Mouse (Mus musculus): ENCODE measurements around the gene Ppp1r3f.

Ppp1r3f gene

DNA sequence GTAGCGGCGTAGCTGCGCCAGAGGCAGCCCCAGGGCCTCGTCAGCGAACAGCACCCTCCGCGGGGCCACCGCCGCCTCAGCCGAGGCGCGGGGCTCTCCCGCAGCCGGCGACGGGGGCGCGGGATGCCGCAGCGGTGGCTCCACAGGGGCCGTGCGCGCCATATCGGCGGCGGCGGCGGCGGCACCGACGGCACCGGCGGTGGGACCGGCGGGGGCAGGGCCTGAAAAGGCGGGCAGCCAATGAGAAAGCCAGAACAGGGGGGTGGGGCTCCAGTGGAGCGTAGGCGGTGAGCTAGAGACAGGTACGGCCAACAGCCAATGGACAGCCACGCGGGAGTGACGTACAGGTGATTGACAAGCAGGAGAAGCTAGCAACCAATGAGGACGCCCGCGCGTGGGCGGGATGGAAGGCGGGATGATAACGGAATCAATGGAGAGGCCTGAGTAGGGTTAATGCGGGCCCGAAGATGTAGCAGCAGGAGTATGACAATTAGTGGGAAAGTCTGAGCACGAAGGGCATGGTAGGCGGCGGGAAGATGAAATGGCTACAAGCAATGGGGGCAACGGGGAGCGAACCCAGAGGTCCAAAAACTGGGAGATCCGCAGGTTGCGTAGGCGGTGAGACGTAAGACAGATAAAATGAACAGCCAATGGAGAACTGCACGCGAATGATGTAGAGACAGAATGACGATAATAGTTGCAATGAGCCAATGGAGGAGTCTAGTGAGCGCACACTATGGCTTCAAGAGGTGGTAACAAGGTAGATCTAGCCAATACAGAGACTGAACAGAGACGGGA is at the start of gene Ppp1r3f:
TSS of gene Ppp1r3f (minus strand) at position 197 of the 798 bp plus-strand sequence.
- peak; percentile 89 for DNase-seq (ENCODE audit: low spot score)

DNA sequence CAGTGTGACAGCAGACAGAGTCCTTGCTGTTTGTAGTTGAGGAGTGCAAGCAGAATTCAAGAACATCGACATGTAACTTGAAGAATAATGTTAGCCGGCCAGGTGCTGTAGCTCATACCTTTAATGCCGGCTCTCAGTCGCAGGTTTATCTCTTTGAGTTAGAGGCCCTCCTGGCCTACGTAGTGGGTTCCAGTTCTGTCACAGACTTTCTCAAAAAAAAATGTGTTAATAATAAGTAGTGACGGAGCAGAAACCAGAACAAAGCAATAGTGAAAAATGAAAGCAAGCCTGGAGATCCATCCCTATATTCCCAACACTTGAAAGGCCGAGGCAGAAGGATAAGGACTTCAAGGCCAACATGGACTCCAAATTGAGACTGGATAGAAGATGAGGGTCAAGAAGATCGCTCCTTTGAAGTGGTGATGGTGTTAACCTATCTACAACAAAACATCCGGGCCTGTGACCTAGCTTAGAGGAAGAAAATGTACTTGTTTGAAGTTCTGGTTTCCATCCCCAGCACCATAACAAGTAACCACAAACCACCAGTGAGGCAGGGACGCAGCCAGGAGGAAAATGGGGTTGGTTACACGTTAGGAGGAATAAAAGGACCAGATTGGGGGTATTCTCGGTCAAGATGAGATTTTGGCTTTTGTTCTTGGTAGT is 43.9 kb upstream of the Ppp1r3f start:
- DNase-seq (ENCODE audit: low spot score): no peak

DNA sequence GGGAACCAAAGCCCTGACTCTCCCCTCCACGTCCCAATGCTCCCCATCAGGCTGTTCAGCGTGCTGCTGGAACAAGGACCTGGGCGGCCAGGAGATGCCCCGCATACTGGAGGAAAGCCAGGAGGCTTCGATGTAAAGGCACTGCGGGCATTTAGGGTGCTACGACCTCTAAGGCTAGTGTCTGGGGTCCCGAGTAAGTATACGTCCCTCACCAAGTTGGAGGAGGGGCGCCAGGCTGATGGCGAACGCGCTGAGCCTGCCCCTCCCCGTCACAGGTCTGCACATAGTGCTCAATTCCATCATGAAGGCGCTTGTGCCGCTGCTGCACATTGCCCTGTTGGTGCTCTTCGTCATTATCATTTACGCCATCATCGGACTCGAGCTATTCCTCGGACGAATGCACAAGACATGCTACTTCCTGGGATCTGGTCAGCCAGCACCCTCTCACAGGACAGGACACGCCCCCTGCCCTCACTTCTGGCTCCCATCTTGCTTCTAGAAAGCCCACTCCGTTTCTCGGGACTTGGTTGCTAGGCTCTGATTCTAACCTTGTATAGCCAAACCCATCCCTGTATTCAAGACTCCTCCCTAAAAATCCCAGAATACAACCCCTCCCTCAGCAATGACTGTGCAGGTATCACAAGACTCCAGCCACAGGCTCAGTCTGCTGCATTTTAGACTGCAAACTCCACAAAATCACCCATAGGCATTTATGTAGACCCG is 36.6 kb upstream of the Ppp1r3f start:
- peak; percentile 38 for DNase-seq (ENCODE audit: low spot score)

DNA sequence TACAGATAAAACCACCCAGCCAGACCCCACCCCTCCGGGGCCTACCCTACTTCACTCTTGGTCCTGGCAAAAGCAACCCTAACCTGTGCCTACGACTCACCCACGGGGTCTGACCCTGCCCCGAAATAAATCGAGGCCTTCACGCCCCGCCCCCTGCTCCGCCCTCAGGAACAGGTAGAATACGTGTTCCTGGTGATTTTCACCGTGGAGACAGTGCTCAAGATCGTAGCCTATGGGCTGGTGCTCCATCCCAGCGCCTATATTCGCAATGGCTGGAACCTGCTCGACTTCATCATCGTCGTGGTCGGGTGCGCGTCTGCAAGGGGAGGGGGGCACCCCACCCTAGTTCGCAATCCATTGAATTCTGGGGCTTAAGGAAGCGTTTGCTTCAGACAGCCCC is 36.0 kb upstream of the Ppp1r3f start:
- DNase-seq (ENCODE audit: low spot score): no peak

DNA sequence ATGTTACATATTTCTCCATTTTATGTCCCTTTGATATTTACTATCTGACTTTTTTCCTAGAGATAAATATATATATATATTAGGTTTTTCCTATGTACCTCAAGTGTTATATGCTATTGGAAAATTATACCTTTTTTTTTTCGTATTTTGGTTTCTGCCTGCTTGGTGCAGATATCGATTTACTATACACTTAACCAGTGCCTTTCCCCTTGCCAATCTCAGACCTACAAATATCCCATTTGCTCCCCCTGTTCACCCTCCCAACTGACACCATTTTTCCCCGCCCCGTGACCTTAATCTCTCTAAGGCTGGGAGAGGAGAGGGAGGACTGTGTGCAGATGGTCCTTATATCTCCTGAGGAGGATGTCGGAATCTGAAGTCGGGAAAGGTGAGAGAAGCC is 32.7 kb upstream of the Ppp1r3f start, which contains the start of gene Cacna1f:
TSS of gene Cacna1f (plus strand) at position 301 of the 400 bp plus-strand sequence.
- no peak for DNase-seq (ENCODE audit: low spot score)

DNA sequence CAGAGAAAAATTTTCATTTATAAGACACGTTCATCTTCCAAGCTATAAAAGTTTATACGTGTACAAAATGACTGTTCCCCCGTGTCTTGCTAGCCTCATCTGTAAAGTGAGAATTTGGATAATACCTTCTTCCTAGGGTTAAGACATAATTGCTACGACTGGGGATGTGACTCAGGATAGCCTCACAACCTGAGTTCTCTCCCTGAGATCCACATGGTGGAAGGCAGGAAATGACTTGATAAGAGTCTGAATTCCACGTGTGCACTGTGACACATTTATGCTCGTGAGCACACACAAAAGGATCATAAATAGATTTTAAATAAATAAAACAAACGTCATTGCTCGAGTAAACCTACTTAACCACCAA is 31.5 kb upstream of the Ppp1r3f start:
- DNase-seq (ENCODE audit: low spot score): no peak

DNA sequence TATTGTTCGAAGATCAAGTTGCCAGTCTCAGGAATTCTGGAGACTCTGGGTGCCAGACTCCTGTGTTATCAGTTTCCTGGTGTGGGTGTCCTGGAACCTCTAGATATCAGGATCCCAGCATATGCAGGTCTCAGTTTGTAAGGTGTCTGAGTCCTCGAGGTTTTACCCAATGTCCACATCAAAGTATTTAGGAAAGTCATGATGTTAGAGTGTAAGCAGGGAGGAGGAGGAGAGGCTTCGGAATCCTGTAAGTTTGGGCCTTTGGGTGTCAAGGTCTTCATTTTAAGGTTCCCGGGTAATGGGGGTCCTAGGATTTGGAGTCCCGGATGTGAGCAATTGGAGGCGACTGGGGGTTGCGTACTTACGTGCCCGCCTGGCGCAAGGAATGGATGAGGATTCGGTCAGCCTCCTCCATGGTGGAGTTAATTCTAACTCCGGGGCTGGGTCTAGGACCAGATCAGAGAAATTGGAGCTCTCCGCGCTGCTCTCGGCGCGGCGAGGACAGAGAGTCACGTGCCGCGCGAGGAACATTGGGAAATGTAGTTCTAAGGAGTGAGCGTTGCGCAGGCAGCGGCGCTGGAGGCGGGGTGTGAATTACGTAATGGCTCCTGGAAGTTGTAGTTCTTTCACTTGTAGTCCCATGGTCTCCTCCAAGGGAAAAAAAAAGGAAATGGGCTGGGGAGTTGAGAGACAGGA is 30.9 kb upstream of the Ppp1r3f start, which contains the start of gene Ccdc22:
TSS of gene Ccdc22 (minus strand) at position 639 of the 696 bp plus-strand sequence.
- DNase-seq (ENCODE audit: low spot score): peak; percentile 86

DNA sequence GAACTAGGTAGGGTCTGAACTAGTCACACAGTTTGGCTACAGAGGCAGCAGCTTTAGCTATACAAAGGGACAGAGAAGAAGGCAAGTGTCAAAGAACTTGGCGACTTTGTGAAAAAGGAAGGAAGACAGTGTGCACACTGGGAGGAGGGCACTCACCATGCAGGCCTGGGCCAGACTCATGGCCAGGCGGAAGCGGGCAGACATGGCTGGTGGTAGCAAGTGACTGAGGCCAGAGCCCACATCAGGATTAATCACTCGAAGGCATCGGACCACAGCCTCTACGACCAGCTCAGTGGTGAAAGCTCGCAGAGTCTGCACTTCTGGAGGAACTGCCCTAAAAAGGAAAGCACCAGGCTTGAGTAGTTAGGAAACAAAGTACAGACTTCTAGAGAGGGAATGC is 29.9 kb upstream of the Ppp1r3f start:
- no peak for DNase-seq (ENCODE audit: low spot score)

DNA sequence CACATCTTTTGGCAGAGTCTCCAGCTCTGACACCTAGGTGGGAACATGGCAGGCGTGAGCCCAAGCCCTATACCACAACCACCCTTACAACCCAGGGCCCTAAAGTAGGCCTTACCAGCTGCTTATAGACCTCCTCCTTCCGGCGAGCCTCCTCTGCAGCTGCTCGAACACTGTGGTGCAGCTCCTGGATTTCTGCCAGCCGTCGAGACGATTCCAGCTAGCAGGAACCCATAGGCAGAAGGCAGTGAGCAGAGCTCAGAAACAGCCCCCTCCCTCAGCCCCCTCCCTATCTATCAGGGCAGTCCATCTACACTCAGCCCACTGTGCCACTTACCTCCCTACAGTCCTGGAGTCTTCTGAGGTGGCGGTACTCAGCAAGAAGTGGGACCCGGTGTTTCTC is 21.3 kb upstream of the Ppp1r3f start:
- no peak for DNase-seq (ENCODE audit: low spot score)

DNA sequence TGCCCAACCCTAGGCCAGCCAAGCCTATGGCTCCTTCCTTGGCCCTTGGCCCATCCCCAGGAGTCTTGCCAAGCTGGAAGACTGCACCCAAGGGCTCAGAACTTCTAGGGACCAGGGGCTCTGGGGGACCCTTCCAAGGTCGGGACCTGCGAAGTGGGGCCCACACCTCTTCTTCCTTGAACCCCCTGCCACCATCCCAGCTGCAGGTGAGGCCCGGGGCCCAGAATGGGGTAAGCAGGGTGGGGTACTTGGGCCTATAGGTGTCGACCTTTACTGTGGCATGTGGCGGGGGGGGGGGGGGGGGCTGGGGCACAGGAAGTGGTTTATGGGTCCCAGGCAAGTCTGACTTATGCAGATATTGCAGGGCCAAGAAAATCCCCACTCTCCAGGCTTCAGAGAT is 12.3 kb upstream of the Ppp1r3f start:
- DNase-seq (ENCODE audit: low spot score): no peak

DNA sequence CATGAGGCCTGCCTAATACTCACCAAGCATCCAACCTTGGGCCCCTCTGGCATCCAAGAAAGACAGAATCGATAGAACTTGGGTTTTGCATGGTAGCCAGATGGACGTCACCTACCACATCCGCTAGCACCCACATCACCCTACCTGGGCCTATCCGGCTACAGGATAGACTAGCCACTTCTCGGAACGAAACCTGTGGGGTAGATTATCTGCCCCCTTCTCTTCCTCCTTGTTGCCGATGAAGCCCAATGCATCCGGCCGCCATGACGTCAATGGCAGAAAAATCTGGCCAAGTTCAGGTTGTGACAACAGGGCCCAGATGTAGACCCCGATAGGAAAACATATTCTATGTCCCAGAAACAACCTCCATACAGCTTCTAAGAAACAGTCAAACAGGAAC is 9.8 kb upstream of the Ppp1r3f start:
- no peak for DNase-seq (ENCODE audit: low spot score)

DNA sequence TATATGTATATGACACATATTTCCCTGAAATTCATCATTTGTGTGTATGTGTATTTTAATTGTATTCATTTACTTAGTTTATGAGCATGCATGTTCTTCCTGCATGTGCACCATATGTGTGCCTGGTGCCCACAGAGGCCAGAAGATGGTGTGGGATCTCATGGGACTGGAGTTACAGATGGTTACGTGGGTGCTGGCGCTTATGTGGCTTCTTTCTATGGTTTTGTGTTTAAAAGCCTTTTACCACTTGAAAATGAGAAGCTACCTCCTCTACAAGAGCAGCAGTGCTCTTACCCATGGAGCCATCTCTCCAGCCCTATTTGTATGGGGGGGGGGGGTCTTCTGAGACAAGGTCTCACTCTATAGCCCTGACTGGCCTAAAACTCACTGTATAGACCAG is 7.1 kb upstream of the Ppp1r3f start:
- DNase-seq (ENCODE audit: low spot score): no peak

DNA sequence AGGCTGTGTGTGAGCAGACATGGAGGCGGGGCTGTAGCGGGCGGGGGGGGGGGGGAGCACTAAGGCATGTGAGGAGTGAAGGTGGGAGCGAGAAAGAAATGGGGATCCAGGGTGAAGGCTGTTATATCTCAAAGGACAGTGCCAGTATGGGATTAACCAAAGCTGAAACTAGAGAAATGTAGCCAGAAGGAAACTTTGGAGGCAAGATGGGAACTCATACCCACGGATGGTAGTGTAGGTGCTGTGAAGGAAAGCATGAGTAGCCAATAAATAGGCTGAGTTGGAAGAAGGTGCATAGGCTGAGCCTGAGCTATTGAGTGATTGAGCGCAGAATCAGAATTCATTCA is 775 bp upstream of the Ppp1r3f start:
- no peak for DNase-seq (ENCODE audit: low spot score)

DNA sequence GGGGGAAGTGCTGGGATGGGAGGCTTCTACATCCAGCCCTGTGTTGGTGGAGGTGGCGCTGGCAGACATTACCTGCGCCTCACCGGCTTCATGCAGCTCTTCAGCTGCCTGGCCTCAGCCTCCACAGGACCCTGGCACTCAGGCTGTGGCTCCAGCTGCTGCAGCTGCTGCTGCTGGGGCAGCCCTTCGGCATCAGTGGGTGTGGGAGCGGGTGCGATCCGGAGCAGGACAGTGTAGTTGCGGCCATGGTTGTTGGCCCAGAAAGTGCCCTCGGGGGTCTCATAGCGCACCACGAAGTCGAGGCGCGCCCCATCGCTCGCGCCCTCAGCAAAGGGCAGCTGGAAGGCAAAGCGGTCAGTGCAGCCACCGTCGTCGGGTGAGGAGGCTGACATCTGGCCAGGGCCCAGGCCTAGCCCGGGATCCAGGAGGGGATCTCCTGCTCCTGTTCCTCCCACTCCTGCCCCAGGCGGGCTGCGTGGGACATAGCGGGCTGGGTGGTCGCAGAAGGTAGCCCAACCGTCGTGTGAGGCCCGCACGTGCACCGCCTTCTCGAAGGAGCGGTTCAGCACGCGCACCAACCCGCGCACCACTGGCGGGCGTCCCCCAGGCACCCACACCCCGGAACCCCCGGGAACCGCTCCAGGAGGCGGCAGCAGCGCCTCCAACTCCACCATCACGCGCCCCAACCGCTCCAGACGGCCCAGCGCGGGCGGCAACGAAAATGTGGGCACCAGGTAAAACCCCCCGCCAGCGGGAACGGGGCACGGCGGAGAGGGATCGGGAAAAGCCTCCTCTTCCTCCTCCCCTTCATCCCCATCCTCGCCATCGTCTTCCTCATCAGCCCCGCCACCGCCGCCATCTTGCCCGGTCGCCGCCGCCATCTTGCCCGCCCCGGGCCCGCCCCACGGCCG is 652 bp downstream of the Ppp1r3f start, which contains the start of gene Foxp3:
TSS of gene Foxp3 (plus strand) at position 469 of the 911 bp plus-strand sequence.
- DNase-seq (ENCODE audit: low spot score): peak; percentile 43

DNA sequence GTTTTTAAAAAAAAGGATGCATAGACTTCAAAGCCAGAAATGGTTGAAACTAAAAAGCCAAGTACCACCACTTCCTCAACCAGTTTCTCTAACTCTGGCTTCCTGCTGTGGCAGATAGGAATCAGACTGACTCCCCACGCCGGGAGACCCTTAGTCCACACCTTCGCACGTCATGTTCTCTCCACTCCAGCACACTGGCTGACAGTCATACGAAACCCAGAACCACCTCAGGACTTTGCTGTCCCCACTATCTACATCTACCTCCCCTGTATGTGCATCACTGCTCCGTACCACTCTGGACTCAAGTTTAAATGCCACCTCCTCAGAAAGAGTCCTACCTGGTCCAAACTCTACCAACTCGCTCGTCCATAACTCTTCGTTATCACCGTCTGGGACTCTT is 1.6 kb downstream of the Ppp1r3f start:
- DNase-seq (ENCODE audit: low spot score): no peak

DNA sequence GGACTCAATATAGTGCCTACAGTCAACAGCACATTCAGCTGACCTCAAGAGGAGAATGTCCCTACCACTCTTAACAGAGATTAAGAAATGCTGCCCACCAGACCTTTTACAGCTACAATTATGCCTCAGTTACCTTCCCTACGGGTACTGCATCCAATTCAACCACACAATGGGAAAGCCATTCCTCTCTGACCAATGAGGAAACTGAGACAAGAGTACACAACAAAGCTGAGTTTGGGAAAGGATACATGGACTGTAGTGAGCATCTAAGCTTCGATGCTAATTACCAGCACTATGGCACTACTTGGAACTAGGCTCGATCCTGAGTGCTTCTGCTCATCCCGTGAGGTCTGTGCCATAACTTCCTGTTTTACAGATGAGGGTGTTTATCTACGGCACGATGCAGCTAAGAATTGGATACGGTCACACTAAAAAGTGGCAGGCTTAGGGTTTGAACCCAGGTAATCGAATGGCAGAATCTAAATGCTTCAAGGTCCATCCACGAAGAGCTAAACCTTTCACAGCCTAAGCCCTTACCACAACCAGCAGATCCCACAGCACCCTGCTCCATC is 2.4 kb downstream of the Ppp1r3f start:
- no peak for DNase-seq (ENCODE audit: low spot score)

DNA sequence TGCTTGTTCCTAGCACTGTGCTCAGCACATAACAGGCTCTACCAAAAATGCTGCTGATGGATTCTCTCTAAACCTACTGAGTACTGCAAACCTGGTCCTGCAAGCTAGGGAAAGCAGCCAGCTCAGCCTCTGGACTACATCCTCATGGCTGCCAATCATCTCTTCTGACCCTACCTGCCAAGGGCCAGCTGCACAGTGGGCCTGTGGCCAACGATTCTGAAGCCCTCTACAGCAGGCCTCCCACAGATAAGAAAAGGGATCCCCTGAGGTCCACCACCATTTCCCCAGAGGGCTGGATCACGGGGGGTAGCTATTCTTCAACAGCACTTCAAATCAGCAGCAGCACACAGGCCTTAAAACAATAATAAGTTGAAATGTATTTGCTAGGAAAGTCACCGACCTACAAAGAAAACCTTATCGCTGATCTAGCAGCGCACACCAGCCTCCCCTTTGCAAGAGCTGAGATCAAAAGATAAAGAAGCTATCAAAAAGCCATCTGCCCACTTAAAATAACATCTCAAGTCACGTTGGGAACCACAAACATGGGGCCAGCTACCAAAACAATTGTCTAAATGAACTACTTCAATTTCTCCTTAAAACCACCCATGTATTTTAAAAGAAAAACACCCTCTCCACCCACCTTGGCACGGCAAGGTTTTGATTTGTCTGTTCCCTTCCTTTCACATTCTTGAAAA is 3.5 kb downstream of the Ppp1r3f start:
- no peak for DNase-seq (ENCODE audit: low spot score)

DNA sequence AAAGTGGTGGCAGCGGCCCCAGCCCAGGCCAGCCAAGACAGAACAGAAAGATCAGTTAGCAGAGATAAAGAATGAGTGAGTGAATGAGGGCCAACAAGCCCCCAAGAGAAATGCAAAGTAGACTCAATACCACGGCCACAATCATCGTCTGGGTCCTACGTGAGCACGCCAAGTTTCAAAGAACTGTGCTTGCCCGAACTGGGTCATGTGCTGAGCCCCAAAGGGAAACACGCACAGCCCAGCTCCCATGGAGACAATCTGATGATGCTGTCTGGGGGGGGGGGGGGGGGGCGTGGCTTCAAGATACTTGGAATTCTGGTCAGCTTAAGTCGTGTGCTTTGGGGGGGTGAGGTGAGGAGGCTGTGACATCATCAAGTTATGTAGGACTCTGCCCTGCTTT is 6.6 kb downstream of the Ppp1r3f start:
- DNase-seq (ENCODE audit: low spot score): no peak

DNA sequence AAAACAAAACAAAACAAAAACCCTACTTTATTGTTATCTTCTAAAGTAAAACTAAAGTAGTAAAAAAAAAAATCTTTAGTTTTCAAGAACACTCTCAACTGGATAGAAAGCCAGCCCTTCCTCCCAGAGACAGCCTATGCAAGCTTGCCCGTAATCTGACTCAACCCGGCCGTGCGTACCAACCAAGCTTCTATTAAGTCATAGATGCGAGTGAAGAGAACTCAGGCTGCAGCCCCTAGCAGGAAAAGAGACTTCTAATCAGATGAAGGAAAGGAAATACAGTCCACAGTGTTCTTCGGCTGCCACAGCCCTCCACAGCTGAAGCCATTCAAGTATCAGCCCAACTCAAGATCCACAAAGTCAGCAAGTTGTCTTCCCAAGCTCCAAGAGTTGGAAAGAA is 7.7 kb downstream of the Ppp1r3f start:
- no peak for DNase-seq (ENCODE audit: low spot score)

DNA sequence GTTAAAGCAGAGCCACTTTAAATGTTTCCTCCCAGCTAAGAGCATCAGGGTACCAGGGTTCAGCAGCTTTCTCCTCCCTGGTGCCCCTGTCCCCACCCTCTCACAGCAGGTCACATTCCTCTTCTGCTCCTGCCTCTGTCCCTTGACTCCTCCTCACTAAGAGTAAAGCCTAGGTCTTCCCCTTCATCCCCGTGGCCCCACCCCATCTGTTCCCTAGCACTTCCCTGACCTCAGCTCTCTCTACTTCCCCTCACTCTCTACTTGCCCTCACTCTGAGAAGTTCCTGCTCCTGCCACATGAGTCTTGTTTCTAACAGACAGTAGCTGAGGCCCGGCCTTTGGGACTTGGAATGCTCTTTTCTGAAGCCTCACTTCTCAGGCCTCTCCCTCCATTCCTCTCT is 11.0 kb downstream of the Ppp1r3f start:
- no peak for DNase-seq (ENCODE audit: low spot score)

Data from retina, embryonic 14.5 days (tissue).